Mouse (Mus musculus) layer of hippocampus, postnatal 25 days (tissue): Measurements from ENCODE around the gene Mbd3l1. TPM values are rescaled to one million over a fixed set of nuclear protein-coding genes. Genes with fewer than 3 reads are reported as not detected.
A peak's percentile ranks its signal among the peaks of the same experiment; 100 is the strongest.

ENCODE experiments used
- DNase-seq, 2 experiments: peaks; one replicate each; pipeline ENCODE4 v3.0.0; 2022; ENCODE audit warnings: mixed read lengths in 2 of 2, low spot score in 1 of 2; ENCODE audit errors: extremely low spot score in 1 of 2
- microRNA-seq, 2 experiments: library from miRNA; unstranded; fragments of <30 nt; microRNA quantifications; one replicate each; pipeline ENCODE4 v1.2.0; 2021
- total RNA-seq, 2 experiments: library from RNA; stranded (reverse); gene quantifications; 2 replicates each; pipeline ENCODE4 v1.2.3; 2021

The Mbd3l1 gene
- total RNA-seq = not detected

DNA sequence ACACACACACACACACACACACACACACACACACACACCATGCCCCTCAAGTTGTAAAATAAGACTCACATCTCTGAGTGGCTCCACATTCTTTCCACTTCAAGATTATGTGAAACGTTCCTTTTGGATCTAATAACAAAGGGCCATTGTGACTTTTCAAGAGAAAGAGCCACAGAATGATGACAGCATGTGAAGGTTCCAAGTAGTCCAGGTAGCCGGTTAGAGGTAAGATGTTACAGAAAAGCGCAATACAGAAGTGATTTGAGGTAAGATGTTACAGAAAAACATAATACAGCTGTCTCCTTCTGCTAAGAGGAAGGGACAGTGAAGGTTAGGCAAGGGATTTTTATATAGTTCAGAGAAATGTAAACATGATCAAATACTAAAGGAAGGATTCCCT, at the start of gene Mbd3l1, which contains the start of gene Zfp558:
Mbd3l1 (plus strand) TSS at position 192 of the 400 bp plus-strand sequence.
Zfp558 (minus strand) TSS at position 101 of the 400 bp plus-strand sequence.
- DNase-seq = no peak

DNA sequence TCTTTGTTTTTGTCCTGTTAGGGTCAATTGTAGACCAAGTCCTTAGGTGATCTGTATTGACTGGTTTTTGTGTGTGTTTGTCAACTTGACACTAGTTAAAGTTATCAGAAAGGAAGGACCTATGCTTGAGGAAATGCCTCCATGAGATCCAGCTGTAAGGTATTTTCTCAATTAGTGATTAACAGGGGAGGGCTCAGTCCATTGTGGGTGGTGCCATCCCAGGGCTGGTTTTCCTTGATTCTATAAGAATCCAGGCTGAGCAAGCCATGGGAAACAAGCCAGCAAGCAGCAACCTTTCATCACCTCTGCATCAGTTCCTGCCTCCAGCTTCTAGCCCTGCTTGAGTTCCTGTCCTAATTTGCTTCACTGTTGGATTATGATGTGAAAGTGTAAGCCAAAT, 47.8 kb upstream of the Mbd3l1 start, which contains the start of gene Mbd3l2:
Mbd3l2 (plus strand) TSS at position 301 of the 400 bp plus-strand sequence.
- no peak for DNase-seq

DNA sequence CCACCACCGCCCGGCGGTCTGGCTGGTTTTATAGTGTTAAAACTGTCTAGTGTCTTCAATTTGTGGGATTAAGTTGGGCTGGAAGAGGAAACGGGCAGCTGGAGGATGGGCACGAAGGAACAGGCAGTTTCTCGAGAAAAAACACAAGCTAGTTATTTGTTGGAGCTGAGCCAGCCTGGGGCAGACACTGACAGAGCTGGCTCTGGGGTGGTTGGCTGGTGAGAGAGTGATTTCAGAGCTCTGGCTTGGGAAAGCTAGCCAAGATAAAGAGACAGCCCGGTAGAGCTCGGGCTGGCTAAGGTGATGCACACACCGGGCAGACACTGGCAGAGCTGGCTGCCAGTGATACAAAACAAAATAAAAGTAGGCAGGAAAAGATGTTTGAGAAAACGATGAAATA, 46.5 kb upstream of the Mbd3l1 start:
- DNase-seq = peak; percentile 6 to 8

DNA sequence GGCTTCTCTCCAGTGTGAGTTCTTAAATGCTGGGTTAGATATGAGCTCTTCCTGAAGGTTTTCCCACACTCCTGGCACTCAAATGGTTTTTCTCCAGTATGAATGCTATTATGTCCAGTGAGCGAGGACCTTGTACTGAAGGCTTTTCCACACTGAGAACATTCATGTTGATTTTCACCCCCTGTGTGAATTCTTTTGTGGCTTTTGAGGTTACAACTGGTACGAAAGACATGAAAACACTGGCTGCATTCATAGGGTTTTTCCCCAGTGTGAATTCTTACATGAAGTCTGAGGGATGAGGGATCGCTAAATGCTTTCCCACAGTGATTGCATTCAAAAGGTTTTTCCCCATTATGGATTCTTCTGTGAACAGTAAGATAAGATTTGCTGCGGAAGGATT, 21.6 kb upstream of the Mbd3l1 start:
- no peak for DNase-seq

DNA sequence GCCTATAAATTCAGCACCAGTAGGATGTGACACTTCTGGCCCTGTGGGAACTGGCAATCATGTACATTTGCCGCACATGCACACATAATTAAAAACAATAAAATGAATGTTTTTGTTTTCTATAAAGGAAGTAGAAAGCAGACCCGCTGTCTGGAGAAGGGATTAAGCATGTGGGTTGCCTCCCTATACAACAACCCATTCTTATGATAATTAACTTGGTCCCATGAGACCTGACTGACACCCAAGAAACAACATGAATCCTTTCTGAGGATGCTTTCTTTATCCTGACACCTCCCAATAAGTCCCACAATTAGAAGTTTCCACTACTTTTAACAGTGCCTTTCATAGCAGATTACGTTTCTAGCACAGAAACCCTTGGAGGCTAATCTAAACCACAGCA, 10.8 kb upstream of the Mbd3l1 start:
- DNase-seq = no peak

DNA sequence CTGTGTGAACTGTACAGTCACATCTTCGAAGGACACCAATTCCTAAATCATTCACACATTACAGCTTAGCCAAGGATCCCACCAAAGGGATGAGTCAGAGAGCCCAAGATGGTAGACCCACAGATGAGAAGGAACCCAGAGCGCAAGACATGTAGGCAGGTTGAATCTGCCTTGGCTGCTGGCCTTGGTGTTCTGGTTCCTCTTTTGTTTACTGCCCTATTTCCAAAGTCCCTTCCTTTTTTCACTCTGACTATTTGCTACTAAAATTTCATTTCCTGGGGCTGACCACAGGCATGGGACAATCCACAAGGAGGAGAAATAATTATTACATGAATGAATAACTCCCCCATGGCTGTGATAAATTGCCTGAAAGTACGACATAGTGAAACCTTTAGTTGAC, 10.2 kb upstream of the Mbd3l1 start:
- no peak for DNase-seq

DNA sequence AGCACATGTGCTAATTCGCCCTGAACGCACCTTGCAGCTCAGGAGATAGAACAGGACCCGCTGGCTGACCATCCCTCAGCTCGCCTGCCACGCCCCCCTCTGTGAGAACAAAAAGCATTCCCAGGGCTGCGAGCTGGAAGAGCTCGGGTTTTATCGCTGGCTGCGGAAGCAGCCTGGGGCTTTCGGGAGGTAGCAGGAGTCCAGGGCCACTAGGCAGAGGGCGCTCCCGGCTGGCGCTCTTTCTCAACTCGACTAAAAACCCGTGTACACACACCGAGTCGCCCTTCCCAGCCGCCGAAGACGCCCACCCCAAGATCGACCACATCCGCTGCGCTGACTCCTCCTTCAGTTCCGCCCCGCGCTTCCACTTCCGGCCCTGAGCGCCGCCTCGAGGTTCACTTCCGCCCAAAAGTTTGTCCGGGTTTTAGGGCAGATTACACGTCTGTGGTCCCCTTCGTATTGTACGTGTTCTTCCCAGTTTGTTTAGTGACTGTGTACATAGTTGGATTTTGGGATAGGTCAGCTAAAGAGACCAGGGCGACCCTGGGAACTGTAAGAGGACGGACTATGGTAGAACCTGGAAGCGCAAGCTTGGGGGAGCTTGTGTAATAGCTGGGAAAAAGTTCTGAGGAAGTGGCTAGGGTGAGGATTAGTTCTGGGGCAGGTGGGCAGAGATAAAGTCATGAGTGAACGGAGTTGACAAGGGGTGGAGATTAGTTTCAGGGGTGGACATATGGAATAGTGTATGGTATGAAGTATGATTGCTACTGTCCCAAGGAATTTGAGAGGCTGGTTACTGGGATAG, 4.6 kb upstream of the Mbd3l1 start:
- DNase-seq = peak; percentile 50 to 60

DNA sequence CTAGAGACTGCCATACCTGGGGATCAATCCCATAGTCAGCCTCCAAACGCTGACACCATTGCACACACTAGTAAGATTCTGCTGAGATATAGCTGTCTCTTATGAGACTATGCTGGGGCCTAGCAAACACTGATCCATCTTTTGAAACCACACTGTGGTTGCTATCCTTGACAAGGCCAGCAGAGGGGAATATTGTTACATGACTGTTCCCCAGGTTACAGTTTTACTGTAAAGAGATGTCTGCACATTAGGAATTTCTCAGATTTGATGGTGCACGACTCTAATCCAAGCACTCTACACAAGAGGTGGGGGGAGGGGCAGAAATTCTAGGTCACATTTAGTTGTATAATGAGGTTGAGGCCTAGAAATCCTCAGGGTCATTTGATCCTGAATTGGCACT, 29.9 kb downstream of the Mbd3l1 start:
- peak; percentile 7 to 12 for DNase-seq

Small RNA genes within 50 kb of the gene (microRNA-seq; reads per million reads assigned to microRNA genes)
- 0 reads per million in 2 experiments for gene Gm22854

Other genes with a start within 250 kb of the Mbd3l1 start
- gene Chordc1, start 186.2 kb upstream of the Mbd3l1 start, total RNA-seq = 10 to 100 TPM; 90.5 to 99.5 TPM
- under 1 TPM; 0.40 to 0.66 TPM for gene Naalad2, start 75.4 kb upstream of the Mbd3l1 start, total RNA-seq
- not detected for gene Ubtfl1, start 73.9 kb upstream of the Mbd3l1 start, total RNA-seq
- gene Mbd3l2, start 47.7 kb upstream of the Mbd3l1 start, total RNA-seq = not detected
- gene Zfp558, start 91 bp upstream of the Mbd3l1 start, total RNA-seq = 1 to 10 TPM; 2.2 to 5.0 TPM
- not detected for gene Muc16, start 196.2 kb downstream of the Mbd3l1 start, total RNA-seq